ENCODE assay signal across 11 mouse cellular contexts in genomic region chr1:73153438-73154097, GRCm38 (mm10).
DNase-seq lines count a peak whose midpoint lies in the region; ATAC-seq lines count a peak whose summit lies in the region.
"Had no signal": no experiment of that assay in that cellular context is flagged by ENCODE, and none has a peak within 500 bp of the region (broad histone marks: within the 10 kb centered on the region; RNA-seq: fewer than 3 reads in every experiment).

No protein-coding gene starts in this region.

- H3K27ac ChIP-seq in hindbrain, embryonic 10.5 days, result peak overlapping the region; percentile 14; the same call in 1 of the 2 replicates
- no peak overlapping the region for H3K27ac ChIP-seq in hindbrain, embryonic 12.5 days
- H3K27ac ChIP-seq: embryonic facial prominence, embryonic 13.5 days; liver, embryonic 14.5 days had no signal

- H3K4me2 ChIP-seq in hindbrain, embryonic 12.5 days (replicated peaks), result no peak overlapping the region
- H3K4me2 ChIP-seq: embryonic facial prominence, embryonic 13.5 days had no signal

- H3K27me3 ChIP-seq in hindbrain, embryonic 10.5 days (ENCODE audit: insufficient read depth, poor library complexity, severe bottlenecking), result no peaks in the 10 kb centered on the region
- 0 out of 2 replicates have a peak, but pooled peaks cover 2% of the 10 kb centered on the region for H3K27me3 ChIP-seq in hindbrain, embryonic 12.5 days
- H3K27me3 ChIP-seq: embryonic facial prominence, embryonic 13.5 days had no signal

- 46% methylated on average over 9 of the region's 9 CpGs for WGBS in hindbrain, embryonic 10.5 days
- 51% methylated on average over 9 of the region's 9 CpGs for WGBS in hindbrain, embryonic 12.5 days

- no peaks in the 10 kb centered on the region for H3K9me3 ChIP-seq in hindbrain, embryonic 10.5 days
- no peaks in the 10 kb centered on the region for H3K9me3 ChIP-seq in hindbrain, embryonic 12.5 days (replicated peaks)
- H3K9me3 ChIP-seq: embryonic facial prominence, embryonic 13.5 days had no signal

- no peak overlapping the region for H3K9ac ChIP-seq in hindbrain, embryonic 12.5 days
- H3K9ac ChIP-seq: embryonic facial prominence, embryonic 13.5 days; liver, embryonic 14.5 days had no signal

- H3K4me1 ChIP-seq in hindbrain, embryonic 10.5 days (replicated peaks), result peaks cover 8% of the 10 kb centered on the region
- no peaks in the 10 kb centered on the region for H3K4me1 ChIP-seq in hindbrain, embryonic 12.5 days
- H3K4me1 ChIP-seq: embryonic facial prominence, embryonic 13.5 days had no signal

- DNase-seq in hindbrain, embryonic 10.5 days (ENCODE audit: low spot score), result no peak
- peak; percentile 35 to 38 for DNase-seq in heart, adult 9 months (ENCODE audit: low spot score in 2 of 2)
- DNase-seq in kidney, postnatal 14 days, result peak; percentile 51
- DNase-seq in lung, postnatal 36 days, result peak; percentile 59
- no peak for DNase-seq in adrenal gland, postnatal 4 days (ENCODE audit: low spot score in 2 of 2)
- DNase-seq in urinary bladder, adult 18-20 months (ENCODE audit: low spot score in 2 of 2), result no peak
- no peak for DNase-seq in adipocyte (ENCODE audit: low spot score)
- DNase-seq: thymus, adult 18-20 months had no signal

- no peak overlapping the region for H3K4me3 ChIP-seq in hindbrain, embryonic 10.5 days
- no peak overlapping the region for H3K4me3 ChIP-seq in hindbrain, embryonic 12.5 days
- H3K4me3 ChIP-seq: embryonic facial prominence, embryonic 13.5 days had no signal

- H3K36me3 ChIP-seq in hindbrain, embryonic 10.5 days, result no peaks in the 10 kb centered on the region
- no peaks in the 10 kb centered on the region for H3K36me3 ChIP-seq in hindbrain, embryonic 12.5 days
- H3K36me3 ChIP-seq: embryonic facial prominence, embryonic 13.5 days had no signal

- no peak for ATAC-seq in hindbrain, embryonic 12.5 days (ENCODE audit: low FRiP score)

Comparison
In these comparisons a context has a peak if more than half of its experiments do, and no peak if none do; other contexts are left out.
1. DNase-seq: peak in heart, adult 9 months (2 of 2), kidney, postnatal 14 days (single experiment) and lung, postnatal 36 days (single experiment); none in hindbrain, embryonic 10.5 days (single experiment), adrenal gland, postnatal 4 days (0 of 2), urinary bladder, adult 18-20 months (0 of 2) and adipocyte (single experiment).